Mouse (Mus musculus): ENCODE data around the gene Zfp820.
"Not testable (repeated sequence)": the region's sequence is repeated elsewhere in the genome, so short reads cannot be mapped to it uniquely, and the experiment has no call there.

Gene Zfp820

GRCm38 (mm10) chr17:21845545-21846321 lies at the start of gene Zfp820:
TSS of gene Zfp820 (minus strand) at chr17:21845772.
- peak; percentile 55 for DNase-seq (ENCODE audit: low read depth)

- DNase-seq (ENCODE audit: low read depth): no peak
These were observed 25.7 kb upstream of the Zfp820 start for GRCm38 (mm10) chr17:21871256-21871655.

- DNase-seq (ENCODE audit: low read depth): not testable (repeated sequence)
These were observed 680 bp upstream of the Zfp820 start for GRCm38 (mm10) chr17:21846322-21846582.

GRCm38 (mm10) chr17:21838510-21838909 lies 7.1 kb downstream of the Zfp820 start:
- DNase-seq (ENCODE audit: low read depth): no peak

- peak; percentile 42 for DNase-seq (ENCODE audit: low read depth)
These were observed 44.2 kb downstream of the Zfp820 start for GRCm38 (mm10) chr17:21801373-21801772.

- DNase-seq (ENCODE audit: low read depth): no peak
These were observed 53.3 kb downstream of the Zfp820 start for GRCm38 (mm10) chr17:21792256-21792655.

- DNase-seq (ENCODE audit: low read depth): no peak
These were observed 75.2 kb downstream of the Zfp820 start for GRCm38 (mm10) chr17:21770336-21770735.
